Mouse (Mus musculus) gonadal fat pad, adult 2 months (tissue): Measurements from ENCODE around the gene Gm20388. TPM values are rescaled to one million over a fixed set of nuclear protein-coding genes. Genes with fewer than 3 reads are reported as not detected.
A peak's percentile ranks its signal among the peaks of the same experiment; 100 is the strongest.
"Not testable (repeated sequence)": the region's sequence is repeated elsewhere in the genome, so short reads cannot be mapped to it uniquely, and the experiment has no call there.

Source experiments
- DNase-seq: peaks from one replicate; pipeline ENCODE4 v3.0.0-alpha.2; 2012; ENCODE audit warnings: low read depth
- polyA plus RNA-seq: library from polyadenylated mRNA; depleted of rRNA; stranded (reverse); fragments of >200 nt; gene quantifications from 2 replicates; pipeline ENCODE4 v1.2.3, GENCODE M21; 2012

Gm20388 gene
- polyA plus RNA-seq, 1 experiment: 119 TPM

- not testable (repeated sequence) for DNase-seq
Measured at GRCm38 (mm10) chr8:123044743-123045425, 3134.2 kb downstream of the Gm20388 start.

GRCm38 (mm10) chr8:123046706-123047105 lies 3136.1 kb downstream of the Gm20388 start:
- no peak for DNase-seq

GRCm38 (mm10) chr8:123047827-123048226 lies 3137.2 kb downstream of the Gm20388 start:
- DNase-seq: no peak

GRCm38 (mm10) chr8:123048402-123048801 lies 3137.8 kb downstream of the Gm20388 start:
- no peak for DNase-seq

- DNase-seq: no peak
Measured at GRCm38 (mm10) chr8:123051458-123051857, 3140.8 kb downstream of the Gm20388 start.

GRCm38 (mm10) chr8:123062721-123063120 lies 3152.1 kb downstream of the Gm20388 start, which contains the start of gene Spg7:
TSS of gene Spg7 (plus strand) at chr8:123062942.
- no peak for DNase-seq

- no peak for DNase-seq
Measured at GRCm38 (mm10) chr8:123064072-123064471, 3153.4 kb downstream of the Gm20388 start.

- no peak for DNase-seq
Measured at GRCm38 (mm10) chr8:123064809-123065213, 3154.2 kb downstream of the Gm20388 start.

GRCm38 (mm10) chr8:123065214-123066100 lies 3154.8 kb downstream of the Gm20388 start:
- no peak for DNase-seq

- DNase-seq: no peak
Measured at GRCm38 (mm10) chr8:123066101-123066683, 3155.6 kb downstream of the Gm20388 start.

GRCm38 (mm10) chr8:123071176-123071575 lies 3160.5 kb downstream of the Gm20388 start:
- no peak for DNase-seq

GRCm38 (mm10) chr8:123077213-123077612 lies 3166.6 kb downstream of the Gm20388 start:
- no peak for DNase-seq

- no peak for DNase-seq
Measured at GRCm38 (mm10) chr8:123082993-123083392, 3172.4 kb downstream of the Gm20388 start.

- DNase-seq: no peak
Measured at GRCm38 (mm10) chr8:123083610-123084009, 3173.0 kb downstream of the Gm20388 start.

GRCm38 (mm10) chr8:123087289-123087688 lies 3176.6 kb downstream of the Gm20388 start:
- DNase-seq: no peak

GRCm38 (mm10) chr8:123097216-123097615 lies 3186.6 kb downstream of the Gm20388 start:
- DNase-seq: no peak

- DNase-seq: no peak
Measured at GRCm38 (mm10) chr8:123097786-123098584, 3187.3 kb downstream of the Gm20388 start.

GRCm38 (mm10) chr8:123100288-123100687 lies 3189.6 kb downstream of the Gm20388 start:
- DNase-seq: peak; percentile 74

GRCm38 (mm10) chr8:123101244-123101643 lies 3190.6 kb downstream of the Gm20388 start:
- no peak for DNase-seq

- no peak for DNase-seq
Measured at GRCm38 (mm10) chr8:123101735-123102685, 3191.4 kb downstream of the Gm20388 start, which contains the start of gene Rpl13. TSS of gene Rpl13 (plus strand) at chr8:123102350.
